Mouse (Mus musculus) spleen, adult 2 months (tissue): Measurements from ENCODE around the gene Samd13. TPM values are rescaled to one million over a fixed set of nuclear protein-coding genes. Genes with fewer than 3 reads are reported as not detected.

ENCODE experiments used
- DNase-seq, 2 experiments: peaks; one replicate each; pipeline versions ENCODE4 v3.0.0 to v3.0.0-alpha.2; 2012 to 2021; ENCODE audit warnings: low spot score in 2 of 2, low read depth in 1 of 2
- H3K27ac ChIP-seq: fragments of 200-500 bp; 2 replicates; pipeline ENCODE4 v1.5.1; 2012; ENCODE audit warnings: low read length, inconsistent platforms; ENCODE audit not compliant: insufficient read depth
- H3K27me3 ChIP-seq: fragments of 200-500 bp; 2 replicates; pipeline ENCODE4 v1.6.1; 2012; ENCODE audit warnings: mild to moderate bottlenecking, moderate library complexity, low read length, inconsistent platforms; ENCODE audit not compliant: control insufficient read depth, insufficient read depth
- H3K36me3 ChIP-seq: fragments of 200-500 bp; 2 replicates; pipeline ENCODE4 v1.6.1; 2012; ENCODE audit warnings: mild to moderate bottlenecking, low read length, inconsistent platforms; ENCODE audit not compliant: control insufficient read depth, insufficient read depth
- H3K4me1 ChIP-seq: fragments of 200-500 bp; 2 replicates; pipeline ENCODE4 v1.6.1; 2011; ENCODE audit warnings: inconsistent platforms; ENCODE audit not compliant: control insufficient read depth, insufficient read depth, insufficient read length
- H3K4me3 ChIP-seq: fragments of 200-500 bp; 2 replicates; pipeline ENCODE4 v1.5.1; 2011; ENCODE audit warnings: mild to moderate bottlenecking, inconsistent platforms; ENCODE audit not compliant: insufficient read depth, insufficient read length; ENCODE audit errors: extremely low read depth
- CTCF ChIP-seq: fragments of 200-500 bp; IDR thresholded peaks from 2 replicates; pipeline ENCODE4 v1.5.1; 2011; ENCODE audit warnings: mild to moderate bottlenecking, inconsistent platforms; ENCODE audit not compliant: insufficient read depth, insufficient read length, insufficient replicate concordance; ENCODE audit errors: extremely low read depth
- POLR2A ChIP-seq: fragments of 200-500 bp; IDR thresholded peaks from 2 replicates; pipeline ENCODE4 v1.6.1; 2011; ENCODE audit warnings: low read depth, low read length, inconsistent platforms
- WGBS: fragments of 180-500 bp; shearing (Covaris S2); methylation state at CpG from one replicate; pipeline ENCODE4 v1.1.7; 2018; 5-methylcytosine and 5-hydroxymethylcytosine counted together
- polyA plus RNA-seq: library from polyadenylated mRNA; depleted of rRNA; stranded (reverse); fragments of >200 nt; gene quantifications from 2 replicates; pipeline ENCODE4 v1.2.3, GENCODE M21; 2012

The Samd13 gene
- polyA plus RNA-seq, 1 experiment, result 0.05 TPM

GRCm38 (mm10) chr3:146711084-146711483, 25.7 kb upstream of the Samd13 start:
- WGBS, result 82% methylated on average over 7 of the region's 7 CpGs

GRCm38 (mm10) chr3:146709086-146709485, 23.7 kb upstream of the Samd13 start:
- DNase-seq, result no peak
- Histone ChIP-seq H3K4me3 (no peak overlapping the region), H3K4me1 (no peaks in the 10 kb centered on the region), H3K36me3 (no peaks in the 10 kb centered on the region), H3K27ac (no peak overlapping the region), H3K27me3 (no peaks in the 10 kb centered on the region)
- TF ChIP-seq CTCF, result no peak
- no peak for TF ChIP-seq POLR2A
- WGBS, result 88% methylated on average over 1 of the region's 1 CpGs

More at GRCm38 (mm10) chr3:146711084-146711483, 25.7 kb upstream of the Samd13 start:
- no peak for DNase-seq
- no peak overlapping the region for H3K27ac ChIP-seq
- H3K36me3 ChIP-seq, result no peaks in the 10 kb centered on the region
- H3K27me3 ChIP-seq, result no peaks in the 10 kb centered on the region
- TF ChIP-seq POLR2A (no peak), CTCF (no peak)
- no peak overlapping the region for H3K4me3 ChIP-seq
- no peaks in the 10 kb centered on the region for H3K4me1 ChIP-seq

- 80% methylated on average over 3 of the region's 3 CpGs for WGBS
- DNase-seq, result no peak
- Histone ChIP-seq H3K36me3 (no peaks in the 10 kb centered on the region), H3K4me3 (no peak overlapping the region), H3K27me3 (no peaks in the 10 kb centered on the region), H3K27ac (no peak overlapping the region), H3K4me1 (no peaks in the 10 kb centered on the region)
- no peak for TF ChIP-seq CTCF
- TF ChIP-seq POLR2A, result no peak
Measured at GRCm38 (mm10) chr3:146708381-146708780, 23.0 kb upstream of the Samd13 start.

DNA sequence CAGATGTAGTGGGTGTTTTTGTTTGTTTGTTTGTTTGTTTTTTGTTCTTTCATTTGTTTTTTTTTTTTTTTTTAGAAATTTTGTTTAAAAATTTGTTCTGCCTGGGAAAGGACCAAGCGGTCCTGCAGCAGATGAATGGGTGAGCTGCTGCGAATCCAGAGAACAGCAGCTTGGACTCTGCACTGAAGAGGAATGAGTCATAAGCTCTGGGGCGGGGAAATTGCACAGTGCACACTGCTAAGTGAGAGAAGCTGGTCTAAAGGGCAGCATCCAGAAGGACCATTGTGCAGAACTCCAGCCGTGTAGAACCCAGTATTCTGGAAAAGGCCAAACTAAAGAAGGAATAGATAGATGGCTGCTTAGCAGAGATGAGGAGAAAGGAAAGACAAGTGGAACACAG, 18.7 kb upstream of the Samd13 start:
- WGBS, result 93% methylated on average over 4 of the region's 4 CpGs

GRCm38 (mm10) chr3:146700051-146700450, 14.7 kb upstream of the Samd13 start:
- H3K27ac ChIP-seq, result no peak overlapping the region
- H3K36me3 ChIP-seq, result no peaks in the 10 kb centered on the region
- H3K27me3 ChIP-seq, result no peaks in the 10 kb centered on the region
- TF ChIP-seq POLR2A, result no peak
- TF ChIP-seq CTCF, result no peak
- DNase-seq, result no peak
- 84% methylated on average over 11 of the region's 11 CpGs for WGBS
- H3K4me1 ChIP-seq, result no peaks in the 10 kb centered on the region
- H3K4me3 ChIP-seq, result no peak overlapping the region

More for the DNA sequence above, 18.7 kb upstream of the Samd13 start:
- H3K36me3 ChIP-seq, result no peaks in the 10 kb centered on the region
- H3K4me1 ChIP-seq, result no peaks in the 10 kb centered on the region
- no peaks in the 10 kb centered on the region for H3K27me3 ChIP-seq
- DNase-seq, result no peak
- H3K27ac ChIP-seq, result no peak overlapping the region
- no peak overlapping the region for H3K4me3 ChIP-seq
- TF ChIP-seq CTCF (no peak), POLR2A (no peak)

DNA sequence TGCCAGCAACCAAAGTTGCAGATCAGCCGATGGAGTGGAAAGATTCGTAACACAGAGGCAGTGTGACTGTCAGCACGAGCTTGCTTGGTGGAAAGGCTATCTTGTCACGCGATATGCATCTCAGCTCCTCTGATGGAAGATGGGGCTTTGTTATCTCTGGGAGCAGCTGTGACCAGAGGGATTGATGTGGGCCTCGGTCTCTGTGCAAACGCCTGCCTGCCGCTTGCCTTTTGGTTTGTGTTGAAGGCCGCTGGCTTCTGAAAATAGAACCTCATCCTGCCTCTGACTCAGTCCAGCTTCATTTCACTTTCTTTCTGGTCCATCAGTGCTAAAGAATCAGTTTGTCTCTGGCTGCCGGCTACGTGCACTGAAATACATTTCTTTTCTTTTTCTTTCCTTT, 13.6 kb upstream of the Samd13 start:
- WGBS, result 61% methylated on average over 11 of the region's 11 CpGs
- Histone ChIP-seq H3K4me1 (no peaks in the 10 kb centered on the region), H3K4me3 (no peak overlapping the region), H3K36me3 (no peaks in the 10 kb centered on the region), H3K27ac (no peak overlapping the region), H3K27me3 (no peaks in the 10 kb centered on the region)
- TF ChIP-seq CTCF, result no peak
- no peak for TF ChIP-seq POLR2A
- DNase-seq, result no peak

DNA sequence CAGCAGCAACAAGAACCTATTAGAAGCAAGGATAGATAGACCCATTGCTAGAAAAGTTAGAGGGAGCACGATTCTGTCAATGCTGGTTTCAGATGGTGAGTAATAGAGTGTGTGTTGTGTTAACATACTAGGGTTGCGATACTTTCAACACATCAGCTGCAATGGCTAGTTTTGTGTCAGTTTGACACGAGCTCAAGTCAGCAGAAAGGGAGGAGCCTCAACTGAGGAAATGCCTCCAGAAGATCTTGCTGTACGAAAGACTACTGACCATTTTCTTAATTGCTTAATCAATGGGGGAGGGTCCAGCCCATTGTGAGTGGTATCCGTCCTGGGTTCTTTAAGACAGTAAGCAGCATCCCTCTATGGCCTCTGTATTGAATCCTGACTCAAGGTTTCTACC, 7.2 kb upstream of the Samd13 start:
- no peaks in the 10 kb centered on the region for H3K4me1 ChIP-seq
- no peaks in the 10 kb centered on the region for H3K36me3 ChIP-seq
- DNase-seq, result no peak
- H3K27me3 ChIP-seq, result no peaks in the 10 kb centered on the region
- 83% methylated on average over 5 of the region's 5 CpGs for WGBS
- no peak overlapping the region for H3K4me3 ChIP-seq
- TF ChIP-seq POLR2A (no peak), CTCF (no peak)
- H3K27ac ChIP-seq, result no peak overlapping the region
